ENCODE assay signal across 25 mouse cellular contexts in genomic region chr9:10532248-10532647, GRCm38 (mm10).
"Had no signal": no experiment of that assay in that cellular context is flagged by ENCODE, and none has a peak within 500 bp of the region (broad histone marks: within the 10 kb centered on the region; RNA-seq: fewer than 3 reads in every experiment).

No protein-coding gene starts in this region.

- H3K27ac ChIP-seq: embryonic facial prominence, embryonic 10.5 days; embryonic facial prominence, embryonic 12.5 days; embryonic facial prominence, embryonic 13.5 days; embryonic facial prominence, embryonic 15.5 days; forebrain, embryonic 10.5 days; forebrain, embryonic 12.5 days; forebrain, embryonic 13.5 days; forebrain, embryonic 15.5 days; gastrocnemius, adult 2 months; heart, adult 2 months had no signal

- H3K9me3 ChIP-seq: embryonic facial prominence, embryonic 10.5 days; embryonic facial prominence, embryonic 12.5 days; embryonic facial prominence, embryonic 13.5 days; embryonic facial prominence, embryonic 15.5 days; forebrain, embryonic 10.5 days; forebrain, embryonic 12.5 days; forebrain, embryonic 13.5 days; forebrain, embryonic 15.5 days had no signal

- H3K27me3 ChIP-seq: embryonic facial prominence, embryonic 12.5 days; embryonic facial prominence, embryonic 13.5 days; embryonic facial prominence, embryonic 15.5 days; forebrain, embryonic 12.5 days; forebrain, embryonic 13.5 days; forebrain, embryonic 15.5 days had no signal

- H3K4me1 ChIP-seq: embryonic facial prominence, embryonic 10.5 days; embryonic facial prominence, embryonic 12.5 days; embryonic facial prominence, embryonic 13.5 days; embryonic facial prominence, embryonic 15.5 days had no signal

- H3K4me3 ChIP-seq: embryonic facial prominence, embryonic 10.5 days; embryonic facial prominence, embryonic 12.5 days; embryonic facial prominence, embryonic 13.5 days; embryonic facial prominence, embryonic 15.5 days; erythroblast, embryonic 14.5 days; forebrain, embryonic 10.5 days; forebrain, embryonic 12.5 days; forebrain, embryonic 13.5 days; forebrain, embryonic 15.5 days; gastrocnemius, adult 2 months; heart, adult 2 months had no signal

- H3K9ac ChIP-seq: embryonic facial prominence, embryonic 12.5 days; embryonic facial prominence, embryonic 13.5 days; embryonic facial prominence, embryonic 15.5 days; forebrain, embryonic 12.5 days; forebrain, embryonic 13.5 days; forebrain, embryonic 15.5 days; forebrain, postnatal 0 days had no signal

- H3K36me3 ChIP-seq: embryonic facial prominence, embryonic 10.5 days; embryonic facial prominence, embryonic 12.5 days; embryonic facial prominence, embryonic 13.5 days; embryonic facial prominence, embryonic 15.5 days; forebrain, embryonic 10.5 days; forebrain, embryonic 12.5 days; forebrain, embryonic 15.5 days had no signal

- DNase-seq: cerebellum, adult 9-10 months; cerebellum, adult 9-11 months; cerebellum, postnatal 10 days; cerebellum, postnatal 14 days; cerebellum, postnatal 25 days; cerebellum, postnatal 36 days; embryo, embryonic 11 days; forebrain, postnatal 0 days; gastrocnemius, adult 2 months; gastrocnemius, postnatal 10 days; gastrocnemius, postnatal 14 days; gastrocnemius, postnatal 25 days; gastrocnemius, postnatal 36 days; heart, adult 11 months; heart, adult 18-20 months; heart, adult 2 months had no signal
